Mouse (Mus musculus): Measurements from ENCODE around the gene Olfr1185-ps1.
"Not testable (repeated sequence)": the region's sequence is repeated elsewhere in the genome, so short reads cannot be mapped to it uniquely, and the experiment has no call there.

Gene Olfr1185-ps1

GRCm38 (mm10) chr2:88493020-88493419, at the start of gene Olfr1185-ps1:
Gene Olfr1185-ps1, plus strand, starts transcription at chr2:88493320.
- no peak for DNase-seq (ENCODE audit: low spot score in 2 of 2)

GRCm38 (mm10) chr2:88449031-88449430, 44.1 kb upstream of the Olfr1185-ps1 start, which contains the start of gene Gm13757:
Gene Gm13757, minus strand, starts transcription at chr2:88449131.
- DNase-seq (ENCODE audit: low spot score in 2 of 2) = no peak

DNA sequence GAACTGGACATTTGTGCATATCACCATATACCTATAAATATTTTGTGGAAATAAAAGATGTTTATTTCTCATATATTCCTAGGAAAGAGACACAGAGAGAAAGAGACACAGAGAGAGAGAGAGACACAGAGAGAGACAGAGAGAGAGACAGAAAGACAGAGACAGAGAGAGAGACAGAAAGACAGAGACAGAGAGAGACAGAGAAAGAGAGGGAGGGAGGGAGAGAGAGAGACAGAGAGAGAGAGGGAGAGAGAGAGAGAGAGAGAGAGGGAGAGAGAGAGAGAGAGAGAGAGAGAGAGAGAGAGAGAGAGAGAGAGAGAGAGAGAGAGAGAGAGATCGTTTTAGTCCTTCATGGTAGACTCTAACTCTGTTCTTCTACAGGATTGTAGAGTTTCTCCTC, 38.6 kb upstream of the Olfr1185-ps1 start, which contains the start of gene Olfr1183:
TSS of gene Olfr1183 (plus strand) at position 301 of the 400 bp plus-strand sequence.
- not testable (repeated sequence) for DNase-seq (ENCODE audit: low spot score in 2 of 2)

GRCm38 (mm10) chr2:88483298-88483697, 9.8 kb upstream of the Olfr1185-ps1 start, which contains the start of gene Olfr1184:
Gene Olfr1184, plus strand, starts transcription at chr2:88483598.
- DNase-seq (ENCODE audit: low spot score in 2 of 2) = no peak

- no peak for DNase-seq (ENCODE audit: low spot score in 2 of 2)
Observed at GRCm38 (mm10) chr2:88518251-88518650, 25.1 kb downstream of the Olfr1185-ps1 start, which contains the start of gene Olfr1186. Gene Olfr1186, plus strand, starts transcription at chr2:88518551.

DNA sequence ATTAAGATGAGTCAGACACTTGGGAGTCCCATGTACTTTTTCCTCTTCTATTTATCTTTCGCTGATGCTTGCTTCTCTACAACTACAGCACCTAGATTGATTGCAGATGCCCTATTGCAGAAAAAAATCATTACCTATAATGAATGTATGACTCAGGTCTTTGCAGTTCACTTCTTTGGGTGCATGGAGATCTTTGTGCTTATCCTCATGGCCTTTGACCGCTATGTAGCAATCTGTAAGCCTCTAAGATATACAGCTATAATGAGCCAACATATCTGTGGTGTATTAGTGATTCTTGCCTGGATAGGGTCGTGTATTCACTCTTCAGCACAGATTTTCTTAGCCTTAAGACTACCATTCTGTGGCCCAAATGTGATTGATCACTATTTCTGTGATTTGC, 32.6 kb downstream of the Olfr1185-ps1 start:
- DNase-seq (ENCODE audit: low spot score in 2 of 2) = no peak
